Mouse (Mus musculus) midbrain, embryonic 12.5 days (tissue): Measurements from ENCODE around the gene Mocs1. TPM values are rescaled to one million over a fixed set of nuclear protein-coding genes. Genes with fewer than 3 reads are reported as not detected.
A peak's percentile ranks its signal among the peaks of the same experiment; 100 is the strongest.

Experiments
- ATAC-seq: fragments of 200-750 bp; cut with Nextera tagmentation; 2 replicates; pipeline ENCODE4 v1.8.0; 2017; ENCODE audit warnings: low read depth, moderate TSS enrichment, moderate library complexity; ENCODE audit not compliant: low FRiP score
- H3K27ac ChIP-seq: fragments of 300-500 bp; sonication (generic); replicated peaks from 2 replicates; pipeline ENCODE4 v1.5.1; 2016; ENCODE audit warnings: mild to moderate bottlenecking
- H3K27me3 ChIP-seq: fragments of 300-500 bp; sonication (generic); 2 replicates; pipeline ENCODE4 v1.6.1; 2016; ENCODE audit warnings: mild to moderate bottlenecking
- H3K36me3 ChIP-seq: fragments of 300-500 bp; sonication (generic); 2 replicates; pipeline ENCODE4 v1.6.1; 2016
- H3K4me1 ChIP-seq: fragments of 300-500 bp; sonication (generic); 2 replicates; pipeline ENCODE4 v1.6.1; 2016
- H3K4me2 ChIP-seq: fragments of 300-500 bp; sonication (generic); replicated peaks from 2 replicates; pipeline ENCODE4 v1.6.1; 2016; ENCODE audit warnings: mild to moderate bottlenecking, moderate library complexity
- H3K4me3 ChIP-seq: fragments of 300-500 bp; sonication (generic); 2 replicates; pipeline ENCODE4 v1.5.1; 2016; ENCODE audit warnings: mild to moderate bottlenecking
- H3K9ac ChIP-seq: fragments of 300-500 bp; sonication (generic); replicated peaks from 2 replicates; pipeline ENCODE4 v1.6.1; 2016; ENCODE audit warnings: mild to moderate bottlenecking, moderate library complexity
- H3K9me3 ChIP-seq: fragments of 300-500 bp; sonication (generic); 2 replicates; pipeline ENCODE4 v1.6.1; 2016; ENCODE audit warnings: mild to moderate bottlenecking
- WGBS: fragments of 180-500 bp; shearing (Covaris S2); methylation state at CpG from one replicate; pipeline ENCODE4 v1.1.7; 2016; 5-methylcytosine and 5-hydroxymethylcytosine counted together
- polyA plus RNA-seq: library from polyadenylated mRNA; unstranded; fragments of >200 nt; fragmentation: Nextera tagmentation; extraction: Ambion mirVana; gene quantifications from 2 replicates; pipeline ENCODE4 v1.2.1, GENCODE M21; 2016

Mocs1 gene
- 4.1 and 4.7 TPM in 2 replicates for polyA plus RNA-seq

- ATAC-seq: peak; percentile 99
- H3K27ac ChIP-seq: no peak within 1 kb of the TSS
- no peaks in the 10 kb centered on the region for H3K36me3 ChIP-seq
- peak within 1 kb of the TSS; percentile 89 for H3K9ac ChIP-seq
- H3K4me2 ChIP-seq: peak within 1 kb of the TSS; percentile 90
- WGBS: under 1% methylated on average over 28 of the region's 28 CpGs
- peaks cover 20% of the 10 kb centered on the region for H3K4me1 ChIP-seq
- H3K27me3 ChIP-seq: no peaks in the 10 kb centered on the region
- H3K4me3 ChIP-seq: peak within 1 kb of the TSS; percentile 76
- no peaks in the 10 kb centered on the region for H3K9me3 ChIP-seq
Observed at GRCm38 (mm10) chr17:49428239-49428688, at the start of gene Mocs1. TSS of gene Mocs1 (plus strand) at chr17:49428362.

GRCm38 (mm10) chr17:49379645-49380044 is 48.5 kb upstream of the Mocs1 start:
- H3K27me3 ChIP-seq: no peaks in the 10 kb centered on the region
- H3K27ac ChIP-seq: no peak overlapping the region
- no peak for ATAC-seq
- H3K4me1 ChIP-seq: no peaks in the 10 kb centered on the region
- H3K9me3 ChIP-seq: no peaks in the 10 kb centered on the region
- no peak overlapping the region for H3K9ac ChIP-seq
- H3K4me2 ChIP-seq: no peak overlapping the region
- no peaks in the 10 kb centered on the region for H3K36me3 ChIP-seq
- WGBS: 72% methylated on average over 4 of the region's 4 CpGs
- no peak overlapping the region for H3K4me3 ChIP-seq

- WGBS: 69% methylated on average over 6 of the region's 6 CpGs
- Histone ChIP-seq H3K4me3 (no peak overlapping the region), H3K27ac (no peak overlapping the region), H3K27me3 (no peaks in the 10 kb centered on the region), H3K4me2 (no peak overlapping the region), H3K36me3 (no peaks in the 10 kb centered on the region), H3K9me3 (no peaks in the 10 kb centered on the region; the same call in 1 of the 2 replicates), H3K4me1 (no peaks in the 10 kb centered on the region), H3K9ac (no peak overlapping the region)
- ATAC-seq: no peak
Observed at GRCm38 (mm10) chr17:49384217-49384943, 43.8 kb upstream of the Mocs1 start.

GRCm38 (mm10) chr17:49387741-49388140 is 40.4 kb upstream of the Mocs1 start:
- Histone ChIP-seq H3K36me3 (no peaks in the 10 kb centered on the region), H3K27ac (no peak overlapping the region), H3K9me3 (no peaks in the 10 kb centered on the region; the same call in 1 of the 2 replicates), H3K4me3 (no peak overlapping the region), H3K4me1 (no peaks in the 10 kb centered on the region), H3K9ac (no peak overlapping the region), H3K27me3 (no peaks in the 10 kb centered on the region), H3K4me2 (no peak overlapping the region)
- no peak for ATAC-seq
- WGBS: 84% methylated on average over 2 of the region's 2 CpGs

GRCm38 (mm10) chr17:49392751-49393150 is 35.4 kb upstream of the Mocs1 start:
- Histone ChIP-seq H3K27me3 (no peaks in the 10 kb centered on the region), H3K4me3 (no peak overlapping the region), H3K27ac (no peak overlapping the region), H3K36me3 (no peaks in the 10 kb centered on the region), H3K4me1 (no peaks in the 10 kb centered on the region), H3K4me2 (no peak overlapping the region), H3K9ac (no peak overlapping the region), H3K9me3 (no peaks in the 10 kb centered on the region; the same call in 1 of the 2 replicates)
- WGBS: 12% methylated on average over 1 of the region's 1 CpGs
- ATAC-seq: no peak

- Histone ChIP-seq H3K4me3 (no peak overlapping the region), H3K4me2 (no peak overlapping the region), H3K27me3 (no peaks in the 10 kb centered on the region; the same call in 1 of the 2 replicates), H3K9ac (no peak overlapping the region), H3K4me1 (no peaks in the 10 kb centered on the region), H3K27ac (no peak overlapping the region), H3K36me3 (no peaks in the 10 kb centered on the region), H3K9me3 (no peaks in the 10 kb centered on the region)
- ATAC-seq: no peak
- WGBS: 70% methylated on average over 1 of the region's 1 CpGs
Observed at GRCm38 (mm10) chr17:49394836-49395235, 33.3 kb upstream of the Mocs1 start.

DNA sequence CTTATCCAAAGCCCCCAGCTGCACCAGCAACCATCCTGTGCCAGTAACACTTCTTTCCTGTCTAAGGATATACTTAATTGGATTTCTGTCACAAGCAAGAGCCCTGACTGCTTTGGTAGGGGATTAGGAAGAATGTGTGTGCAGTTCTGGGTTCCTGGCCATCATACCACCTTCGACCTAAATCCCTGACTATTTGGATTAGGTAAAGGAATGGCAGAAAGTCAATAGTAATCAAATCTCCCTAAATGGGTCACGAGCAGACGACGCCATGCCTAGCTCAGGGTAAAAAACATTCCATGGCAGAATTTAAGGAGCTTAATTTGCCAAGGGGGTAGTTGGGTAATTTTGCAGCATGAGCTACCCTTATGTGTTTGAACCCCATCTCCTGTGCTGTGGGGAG is 28.6 kb upstream of the Mocs1 start:
- H3K9ac ChIP-seq: no peak overlapping the region
- no peaks in the 10 kb centered on the region for H3K4me1 ChIP-seq
- no peak overlapping the region for H3K4me2 ChIP-seq
- no peak overlapping the region for H3K27ac ChIP-seq
- no peaks in the 10 kb centered on the region for H3K9me3 ChIP-seq
- no peaks in the 10 kb centered on the region; the same call in 1 of the 2 replicates for H3K27me3 ChIP-seq
- H3K36me3 ChIP-seq: no peaks in the 10 kb centered on the region
- H3K4me3 ChIP-seq: no peak overlapping the region
- ATAC-seq: no peak
- 47% methylated on average over 4 of the region's 4 CpGs for WGBS

DNA sequence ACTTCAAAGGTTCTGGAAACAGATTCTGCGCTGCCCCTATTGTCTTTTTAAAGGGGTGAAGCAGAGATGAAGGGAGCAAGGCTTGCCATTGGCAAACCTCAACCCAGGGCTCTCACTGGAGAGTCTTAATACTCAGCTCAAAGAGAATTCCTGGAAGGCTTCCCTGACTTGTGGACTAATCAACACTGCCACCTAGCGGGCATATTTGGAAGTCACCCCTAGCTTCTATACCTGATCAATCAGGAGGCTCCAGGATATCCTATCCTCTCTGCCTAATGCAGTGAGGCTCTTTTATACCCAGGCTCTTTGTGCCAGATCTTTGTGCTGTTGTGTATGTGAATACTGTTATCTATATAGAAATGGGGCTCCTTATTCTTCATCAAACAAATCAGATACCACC is 28.0 kb upstream of the Mocs1 start:
- no peak overlapping the region for H3K4me3 ChIP-seq
- H3K4me2 ChIP-seq: no peak overlapping the region
- 2% methylated on average over 2 of the region's 2 CpGs for WGBS
- no peaks in the 10 kb centered on the region; the same call in 1 of the 2 replicates for H3K27me3 ChIP-seq
- ATAC-seq: peak; percentile 60
- no peaks in the 10 kb centered on the region for H3K9me3 ChIP-seq
- no peak overlapping the region for H3K27ac ChIP-seq
- no peaks in the 10 kb centered on the region for H3K36me3 ChIP-seq
- H3K4me1 ChIP-seq: no peaks in the 10 kb centered on the region
- H3K9ac ChIP-seq: no peak overlapping the region

DNA sequence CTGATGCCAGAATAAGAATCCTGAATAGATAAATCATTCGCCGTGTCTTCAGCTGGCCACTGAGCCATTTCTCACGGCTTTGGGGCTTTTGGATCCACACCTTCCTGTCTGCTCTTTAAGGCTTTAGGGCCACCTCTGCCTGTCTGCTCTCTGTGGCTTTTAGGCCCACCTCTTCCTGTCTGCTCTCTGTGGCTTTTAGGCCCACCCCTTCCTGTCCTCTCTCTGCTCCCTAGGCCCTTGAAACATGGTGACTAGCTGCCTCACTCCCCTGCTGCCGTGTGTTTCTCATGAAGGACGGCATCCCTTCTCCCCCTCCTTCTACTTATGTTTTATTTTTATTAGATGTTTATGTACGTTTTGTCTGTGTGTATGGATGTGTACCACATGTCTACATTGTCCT is 25.0 kb upstream of the Mocs1 start:
- Histone ChIP-seq H3K36me3 (no peaks in the 10 kb centered on the region), H3K9ac (no peak overlapping the region), H3K4me2 (no peak overlapping the region), H3K4me3 (no peak overlapping the region), H3K9me3 (no peaks in the 10 kb centered on the region), H3K27ac (no peak overlapping the region), H3K27me3 (no peaks in the 10 kb centered on the region; the same call in 1 of the 2 replicates), H3K4me1 (no peaks in the 10 kb centered on the region)
- no peak for ATAC-seq
- 83% methylated on average over 6 of the region's 6 CpGs for WGBS

- Histone ChIP-seq H3K9me3 (no peaks in the 10 kb centered on the region), H3K4me3 (no peak overlapping the region), H3K4me1 (no peaks in the 10 kb centered on the region), H3K9ac (no peak overlapping the region), H3K4me2 (no peak overlapping the region), H3K27ac (no peak overlapping the region), H3K36me3 (no peaks in the 10 kb centered on the region), H3K27me3 (no peaks in the 10 kb centered on the region)
- WGBS: 93% methylated on average over 5 of the region's 5 CpGs
- no peak for ATAC-seq
Observed at GRCm38 (mm10) chr17:49405927-49406326, 22.2 kb upstream of the Mocs1 start.

- no peaks in the 10 kb centered on the region for H3K36me3 ChIP-seq
- no peak overlapping the region for H3K4me2 ChIP-seq
- H3K4me1 ChIP-seq: no peaks in the 10 kb centered on the region
- no peak overlapping the region for H3K9ac ChIP-seq
- no peak overlapping the region for H3K4me3 ChIP-seq
- no peaks in the 10 kb centered on the region for H3K9me3 ChIP-seq
- 74% methylated on average over 5 of the region's 5 CpGs for WGBS
- H3K27ac ChIP-seq: no peak overlapping the region
- ATAC-seq: no peak
- H3K27me3 ChIP-seq: no peaks in the 10 kb centered on the region
Observed at GRCm38 (mm10) chr17:49412974-49413373, 15.2 kb upstream of the Mocs1 start.

GRCm38 (mm10) chr17:49413554-49413953 is 14.6 kb upstream of the Mocs1 start:
- H3K27me3 ChIP-seq: no peaks in the 10 kb centered on the region
- 68% methylated on average over 3 of the region's 3 CpGs for WGBS
- no peak for ATAC-seq
- no peak overlapping the region for H3K27ac ChIP-seq
- H3K4me1 ChIP-seq: no peaks in the 10 kb centered on the region
- H3K9me3 ChIP-seq: no peaks in the 10 kb centered on the region
- no peak overlapping the region for H3K9ac ChIP-seq
- no peaks in the 10 kb centered on the region for H3K36me3 ChIP-seq
- H3K4me2 ChIP-seq: no peak overlapping the region
- H3K4me3 ChIP-seq: no peak overlapping the region
